Mouse (Mus musculus) testis, adult 2 months (tissue): ENCODE measurements at regions not wholly inside any gene's neighbourhood (a gene's known extent, or its start where the extent isn't known, plus 50 kb on each side); places are given as distances from the start of the nearest gene placed in this dataset.

Experiments used
- CTCF ChIP-seq: fragments of 200-500 bp; IDR thresholded peaks from 2 replicates; pipeline ENCODE4 v1.5.1; 2012; ENCODE audit warnings: low read depth, mild to moderate bottlenecking, inconsistent platforms, low read length, moderate library complexity; ENCODE audit not compliant: control insufficient read depth, insufficient read depth, insufficient replicate concordance
- POLR2A ChIP-seq: fragments of 200-500 bp; IDR thresholded peaks from 2 replicates; pipeline ENCODE4 v1.6.1; 2012; ENCODE audit warnings: low read depth, mild to moderate bottlenecking, inconsistent platforms, low read length, moderate library complexity; ENCODE audit not compliant: control insufficient read depth

GRCm38 (mm10) chr1:158019161-158019560, 337.0 kb downstream of the Brinp2 start:
- TF ChIP-seq POLR2A (no peak), CTCF (no peak)
